Mouse (Mus musculus): Measurements from ENCODE around the gene Tead1.

DNA sequence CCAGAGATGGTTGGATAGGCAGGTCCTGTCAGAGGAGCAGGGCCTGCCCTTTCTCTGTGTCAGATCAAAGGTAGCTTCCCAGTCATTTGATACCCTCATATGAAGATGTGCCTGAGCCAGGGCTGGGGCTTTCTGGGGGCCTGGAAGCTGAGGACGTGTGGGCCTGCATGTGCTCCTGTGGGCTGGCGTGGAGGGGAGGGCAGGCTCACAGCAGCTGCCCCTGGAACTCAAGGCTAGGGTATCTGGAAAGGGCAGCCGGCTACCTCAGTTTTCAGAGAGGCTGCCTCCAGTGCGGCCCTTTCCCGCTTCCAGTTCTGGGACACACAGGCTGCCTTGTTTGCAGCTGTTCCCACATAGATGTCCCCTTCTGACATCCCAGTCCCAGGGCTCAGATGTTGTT lies 96.7 kb downstream of the Tead1 start:
- TF ChIP-seq POLR2A (IDR thresholded peaks at IDR 0.05; ENCODE audit: insufficient read depth, low read depth, low read length) (no peak), CTCF (IDR thresholded peaks at IDR 0.05) (no peak)

Data from heart, adult 2 months (tissue).